Mouse (Mus musculus) liver, embryonic 12.5 days (tissue): ENCODE measurements around the gene Diablo. TPM values are rescaled to one million over a fixed set of nuclear protein-coding genes. Genes with fewer than 3 reads are reported as not detected.
A peak's percentile ranks its signal among the peaks of the same experiment; 100 is the strongest.
"Not testable (repeated sequence)": the region's sequence is repeated elsewhere in the genome, so short reads cannot be mapped to it uniquely, and the experiment has no call there.

Source experiments
- ATAC-seq: fragments of 200-750 bp; cut with Nextera tagmentation; 2 replicates; pipeline ENCODE4 v1.8.0; 2017; ENCODE audit warnings: moderate number of reproducible peaks, mild to moderate bottlenecking, moderate library complexity
- H3K27ac ChIP-seq: fragments of 300-500 bp; sonication (generic); 2 replicates; pipeline ENCODE4 v1.5.1; 2016; ENCODE audit warnings: mild to moderate bottlenecking
- H3K27me3 ChIP-seq: fragments of 300-500 bp; sonication (generic); replicated peaks from 2 replicates; pipeline ENCODE4 v1.6.1; 2016; ENCODE audit warnings: mild to moderate bottlenecking, moderate library complexity
- H3K36me3 ChIP-seq: fragments of 300-500 bp; sonication (generic); 2 replicates; pipeline ENCODE4 v1.6.1; 2016; ENCODE audit warnings: mild to moderate bottlenecking, moderate library complexity
- H3K4me1 ChIP-seq: fragments of 300-500 bp; sonication (generic); 2 replicates; pipeline ENCODE4 v1.6.1; 2016
- H3K4me2 ChIP-seq: fragments of 300-500 bp; sonication (generic); 2 replicates; pipeline ENCODE4 v1.6.1; 2016; ENCODE audit warnings: mild to moderate bottlenecking, moderate library complexity
- H3K4me3 ChIP-seq: fragments of 300-500 bp; sonication (generic); 2 replicates; pipeline ENCODE4 v1.5.1; 2016; ENCODE audit warnings: mild to moderate bottlenecking, moderate library complexity
- H3K9ac ChIP-seq: fragments of 300-500 bp; sonication (generic); 2 replicates; pipeline ENCODE4 v1.6.1; 2016; ENCODE audit warnings: mild to moderate bottlenecking, moderate library complexity
- H3K9me3 ChIP-seq: fragments of 300-500 bp; sonication (generic); replicated peaks from 2 replicates; pipeline ENCODE4 v1.6.1; 2016; ENCODE audit warnings: mild to moderate bottlenecking, moderate library complexity
- WGBS: fragments of 180-500 bp; shearing (Covaris S2); methylation state at CpG from one replicate; pipeline ENCODE4 v1.1.7; 2016; ENCODE audit not compliant: insufficient replicate concordance; 5-methylcytosine and 5-hydroxymethylcytosine counted together
- polyA plus RNA-seq: library from polyadenylated mRNA; unstranded; fragments of >200 nt; fragmentation: Nextera tagmentation; extraction: Ambion mirVana; gene quantifications from 2 replicates; pipeline ENCODE4 v1.2.1, GENCODE M21; 2016

The Diablo gene
- polyA plus RNA-seq, 1 experiment from 2014 or later, result 75.7 TPM

DNA sequence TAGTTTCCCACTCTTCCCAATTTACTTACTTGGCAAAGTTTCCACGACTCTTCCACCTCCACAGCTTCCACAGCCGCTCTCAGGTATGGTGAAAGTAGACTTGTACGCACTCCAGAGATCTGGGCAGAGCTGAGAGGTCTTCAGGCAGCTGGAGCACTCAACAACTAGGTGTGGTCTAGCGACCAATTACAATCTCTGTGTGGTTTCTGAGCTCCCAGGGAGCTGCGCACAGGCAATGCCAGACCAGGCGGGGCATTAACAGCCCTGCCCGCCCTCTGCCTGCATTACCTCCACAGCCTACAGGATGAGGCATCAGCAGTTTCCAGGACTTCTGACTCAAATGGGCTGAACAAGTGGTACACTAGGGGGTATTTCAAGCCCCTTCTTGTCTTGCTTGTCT lies 1.3 kb upstream of the Diablo start, which contains the start of gene Gm49027:
Gene Gm49027, minus strand, starts transcription at position 208 of the 400 bp plus-strand sequence.
- Histone ChIP-seq H3K36me3 (peaks cover 28% of the 10 kb centered on the region), H3K4me2 (peak within 1 kb of the TSS; percentile 92), H3K9ac (peak within 1 kb of the TSS; percentile 87), H3K27ac (peak within 1 kb of the TSS; percentile 72), H3K4me3 (peak within 1 kb of the TSS; percentile 87), H3K27me3 (no peaks in the 10 kb centered on the region), H3K4me1 (peaks cover 38% of the 10 kb centered on the region), H3K9me3 (no peaks in the 10 kb centered on the region)
- WGBS, result 66% methylated on average over 7 of the region's 7 CpGs
- no peak for ATAC-seq

DNA sequence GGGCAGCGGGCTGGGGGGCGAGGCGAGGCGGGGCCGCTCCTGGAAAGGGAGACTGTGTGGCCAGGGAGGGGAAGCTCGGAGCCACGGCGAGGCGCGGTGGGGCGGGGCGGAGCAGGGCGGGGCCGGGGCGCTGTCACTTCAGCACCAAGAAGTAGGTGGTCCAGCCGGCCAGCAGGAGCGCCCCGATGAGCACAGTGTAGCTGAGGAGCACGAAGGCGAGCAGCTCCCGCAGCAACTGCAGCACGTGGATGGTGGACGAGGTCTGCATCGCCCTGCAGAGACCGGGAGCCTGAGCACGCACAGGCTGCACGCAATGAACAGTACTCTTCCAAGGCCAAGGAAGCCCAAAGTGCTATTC lies 396 bp upstream of the Diablo start:
- H3K4me3 ChIP-seq, result peak overlapping the region; percentile 87
- no peaks in the 10 kb centered on the region for H3K27me3 ChIP-seq
- peaks cover 25% of the 10 kb centered on the region for H3K36me3 ChIP-seq
- peak overlapping the region; percentile 92 for H3K4me2 ChIP-seq
- peak overlapping the region; percentile 87 for H3K9ac ChIP-seq
- 2% methylated on average over 26 of the region's 27 CpGs for WGBS
- H3K9me3 ChIP-seq, result no peaks in the 10 kb centered on the region
- ATAC-seq, result peak; percentile 94
- H3K27ac ChIP-seq, result peak overlapping the region; percentile 72
- peaks cover 38% of the 10 kb centered on the region for H3K4me1 ChIP-seq

DNA sequence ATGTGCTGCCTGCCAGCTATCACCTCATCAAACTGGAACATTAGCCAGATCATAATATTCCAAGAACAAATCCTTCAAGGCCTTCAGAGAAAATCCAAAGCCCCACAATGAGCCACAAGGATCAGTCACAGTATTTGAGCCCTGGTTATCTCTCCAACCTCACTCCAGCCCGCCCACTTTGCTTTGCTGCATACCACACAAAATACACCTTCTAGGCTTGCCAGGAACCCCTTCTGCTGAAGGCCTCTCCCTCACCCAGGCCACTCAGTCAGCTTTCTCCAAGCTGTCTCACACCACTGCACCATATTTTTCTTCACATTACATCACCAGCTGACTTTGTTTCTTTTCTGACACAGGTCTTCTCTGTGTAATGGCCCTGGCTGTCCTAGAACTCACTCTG lies 1.8 kb downstream of the Diablo start:
- H3K4me1 ChIP-seq, result peaks cover 38% of the 10 kb centered on the region
- 0 out of 2 replicates have a peak overlapping the region, but pooled peaks have one; percentile 5 for H3K9ac ChIP-seq
- no peak overlapping the region for H3K27ac ChIP-seq
- H3K27me3 ChIP-seq, result no peaks in the 10 kb centered on the region
- H3K4me2 ChIP-seq, result peak overlapping the region; percentile 92; the same call in 1 of the 2 replicates
- ATAC-seq, result no peak
- WGBS, result 52% methylated on average over 1 of the region's 1 CpGs
- H3K36me3 ChIP-seq, result peaks cover 32% of the 10 kb centered on the region
- no peaks in the 10 kb centered on the region for H3K9me3 ChIP-seq
- no peak overlapping the region for H3K4me3 ChIP-seq

DNA sequence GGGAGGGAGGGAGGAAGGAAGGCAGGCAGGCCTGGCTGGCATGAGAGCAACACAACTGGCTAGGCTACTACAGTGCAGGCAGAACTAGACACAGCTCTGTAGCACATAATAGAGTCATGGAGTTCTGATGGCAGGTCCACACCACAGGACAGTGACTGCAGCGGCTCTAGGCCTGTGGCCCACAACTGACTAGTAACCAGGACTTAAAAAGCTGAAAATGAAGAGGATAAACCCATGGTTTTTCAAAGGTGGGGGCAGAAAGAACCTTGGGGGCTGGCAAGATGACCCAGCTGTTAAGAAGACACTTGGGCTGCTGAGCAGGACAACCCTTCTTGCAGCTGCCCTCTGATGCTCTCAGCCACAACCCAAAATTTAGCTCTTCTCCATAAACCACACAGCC lies 2.4 kb downstream of the Diablo start:
- H3K27ac ChIP-seq, result no peak overlapping the region

DNA sequence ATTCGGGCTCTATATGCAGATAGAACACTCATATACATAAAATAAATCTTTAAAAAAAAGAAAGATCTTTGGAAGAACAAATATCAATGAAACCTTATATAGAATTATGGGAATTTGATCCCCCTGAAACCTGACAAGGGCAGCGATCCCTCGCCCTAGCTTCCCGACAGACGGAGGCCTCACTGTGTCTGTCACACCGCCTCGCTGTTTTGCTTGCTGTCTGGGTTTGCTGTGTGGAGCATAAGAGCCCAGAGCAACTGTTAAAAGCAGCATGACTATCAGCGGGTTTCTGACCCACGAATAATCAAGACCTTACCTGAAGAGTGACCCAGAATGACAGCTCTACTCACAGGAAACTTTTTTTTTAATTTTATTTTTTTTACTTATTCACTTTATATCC lies 3.3 kb downstream of the Diablo start:
- 84% methylated on average over 9 of the region's 9 CpGs for WGBS

More for the DNA sequence above, 2.4 kb downstream of the Diablo start:
- 72% methylated on average over 1 of the region's 1 CpGs for WGBS
- no peak overlapping the region for H3K4me2 ChIP-seq
- H3K9ac ChIP-seq, result no peak overlapping the region
- H3K27me3 ChIP-seq, result no peaks in the 10 kb centered on the region
- no peak for ATAC-seq
- H3K36me3 ChIP-seq, result peaks cover 37% of the 10 kb centered on the region
- peaks cover 38% of the 10 kb centered on the region for H3K4me1 ChIP-seq
- H3K4me3 ChIP-seq, result no peak overlapping the region
- H3K9me3 ChIP-seq, result no peaks in the 10 kb centered on the region

DNA sequence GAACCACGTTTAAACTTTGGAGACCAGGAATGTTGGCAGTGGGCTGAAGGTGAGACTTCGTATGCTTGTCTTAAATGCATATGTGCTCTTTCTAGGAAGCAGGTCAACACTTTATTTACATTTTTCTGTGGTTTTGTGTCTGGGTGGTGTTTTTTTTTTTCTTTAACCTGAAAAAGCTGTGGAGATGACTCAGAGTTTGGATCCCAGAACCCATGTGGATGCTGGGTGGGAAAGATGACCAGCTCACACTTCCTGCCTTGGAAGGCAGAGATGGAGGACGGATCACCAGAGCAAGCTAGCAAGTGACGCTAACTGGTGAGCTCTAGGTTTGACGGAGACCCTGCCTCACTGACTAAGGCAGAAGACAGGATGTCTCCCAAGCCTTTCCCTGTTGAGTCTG lies 9.1 kb downstream of the Diablo start:
- Histone ChIP-seq H3K36me3 (peaks cover 69% of the 10 kb centered on the region), H3K9ac (no peak overlapping the region), H3K4me2 (no peak overlapping the region), H3K9me3 (no peaks in the 10 kb centered on the region), H3K4me3 (no peak overlapping the region), H3K27ac (no peak overlapping the region), H3K27me3 (peaks cover 11% of the 10 kb centered on the region), H3K4me1 (peaks cover 18% of the 10 kb centered on the region)
- WGBS, result 82% methylated on average over 5 of the region's 5 CpGs
- no peak for ATAC-seq

More for the DNA sequence above, 3.3 kb downstream of the Diablo start:
- Histone ChIP-seq H3K9ac (no peak overlapping the region), H3K36me3 (peaks cover 47% of the 10 kb centered on the region), H3K4me3 (no peak overlapping the region), H3K4me1 (peaks cover 37% of the 10 kb centered on the region), H3K4me2 (no peak overlapping the region), H3K9me3 (no peaks in the 10 kb centered on the region), H3K27me3 (no peaks in the 10 kb centered on the region), H3K27ac (no peak overlapping the region)
- ATAC-seq, result no peak

DNA sequence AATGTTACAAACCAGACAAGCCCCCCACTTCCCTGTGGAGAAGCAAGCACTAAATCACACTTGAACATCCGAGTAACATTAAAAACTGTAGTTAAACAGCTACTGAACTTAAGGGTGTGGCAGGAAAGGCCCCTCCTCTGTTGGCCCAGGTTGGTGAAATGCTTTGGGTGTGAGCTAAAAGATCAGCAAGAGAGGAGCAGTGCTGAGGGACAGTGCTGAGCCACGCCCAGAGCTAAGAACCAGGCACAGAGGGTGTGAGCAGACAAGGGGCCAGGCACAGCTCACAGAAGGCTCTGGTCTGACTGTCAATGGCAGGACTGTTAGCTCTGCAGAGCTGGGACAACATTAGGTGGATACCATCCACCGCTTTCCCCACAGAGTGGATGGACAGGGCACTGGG lies 11.9 kb downstream of the Diablo start:
- 30% methylated on average over 3 of the region's 3 CpGs for WGBS
- H3K27me3 ChIP-seq, result peaks cover 39% of the 10 kb centered on the region
- H3K4me3 ChIP-seq, result no peak overlapping the region
- no peaks in the 10 kb centered on the region for H3K9me3 ChIP-seq
- peak overlapping the region; percentile 32; the same call in 1 of the 2 replicates for H3K9ac ChIP-seq
- peaks cover 32% of the 10 kb centered on the region for H3K4me1 ChIP-seq
- H3K36me3 ChIP-seq, result peaks cover 43% of the 10 kb centered on the region
- ATAC-seq, result peak; percentile 83
- H3K27ac ChIP-seq, result peak overlapping the region; percentile 7; the same call in 1 of the 2 replicates
- H3K4me2 ChIP-seq, result no peak overlapping the region

DNA sequence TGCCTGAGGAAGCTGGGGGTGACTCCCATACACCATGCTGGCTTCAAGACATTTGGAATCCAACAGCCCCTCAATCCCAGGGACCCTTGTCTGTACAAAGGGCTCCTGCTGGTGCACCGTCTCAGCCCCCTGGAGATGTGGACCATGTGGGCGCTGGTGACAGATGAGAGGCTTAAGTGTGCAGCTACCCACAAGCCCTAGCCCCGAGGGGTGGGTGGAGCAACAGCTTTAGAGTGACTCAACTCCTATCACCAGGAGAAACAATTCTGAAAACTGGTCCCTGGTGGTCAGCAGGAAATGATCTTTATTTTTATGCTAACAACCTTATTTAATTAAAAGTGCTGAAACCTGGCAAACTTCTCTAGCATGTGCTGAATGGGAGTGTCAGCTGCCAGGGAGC lies 12.6 kb downstream of the Diablo start:
- not testable (repeated sequence) for ATAC-seq
- 57% methylated on average over 3 of the region's 3 CpGs for WGBS

DNA sequence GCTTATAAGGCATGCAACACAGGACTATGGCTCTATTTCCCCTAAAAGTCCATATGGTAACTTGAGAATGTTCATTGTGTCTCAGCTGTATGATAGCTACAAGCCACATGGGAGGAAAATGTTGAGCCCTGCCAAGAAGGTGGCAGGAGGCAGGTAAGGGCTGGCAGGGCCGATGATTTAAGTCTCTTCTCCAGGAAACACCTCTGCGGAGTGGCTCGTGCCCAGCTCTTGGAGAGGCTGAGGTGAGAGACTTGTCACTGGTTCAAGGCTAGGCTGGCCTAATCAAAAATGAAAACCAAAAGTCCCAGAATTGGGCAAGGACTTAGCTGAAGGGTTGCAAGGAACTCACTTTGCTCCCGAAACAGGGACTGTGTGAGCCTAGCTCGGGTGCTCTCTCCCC lies 13.8 kb downstream of the Diablo start, which contains the start of gene B3gnt4:
Gene B3gnt4, plus strand, starts transcription at position 301 of the 400 bp plus-strand sequence.
- no peak within 1 kb of the TSS for H3K4me3 ChIP-seq
- H3K9me3 ChIP-seq, result no peaks in the 10 kb centered on the region
- WGBS, result 84% methylated on average over 5 of the region's 5 CpGs
- H3K36me3 ChIP-seq, result peaks cover 23% of the 10 kb centered on the region
- H3K4me2 ChIP-seq, result no peak within 1 kb of the TSS
- ATAC-seq, result no peak
- H3K27ac ChIP-seq, result no peak within 1 kb of the TSS
- H3K4me1 ChIP-seq, result peaks cover 32% of the 10 kb centered on the region
- no peak within 1 kb of the TSS for H3K9ac ChIP-seq
- H3K27me3 ChIP-seq, result peaks cover 52% of the 10 kb centered on the region

More for the DNA sequence above, 12.6 kb downstream of the Diablo start:
- peaks cover 32% of the 10 kb centered on the region for H3K4me1 ChIP-seq
- H3K27me3 ChIP-seq, result peaks cover 45% of the 10 kb centered on the region
- peaks cover 36% of the 10 kb centered on the region for H3K36me3 ChIP-seq
- H3K9me3 ChIP-seq, H3K4me3 ChIP-seq, H3K4me2 ChIP-seq, H3K27ac ChIP-seq, H3K9ac ChIP-seq: not testable (repeated sequence)

DNA sequence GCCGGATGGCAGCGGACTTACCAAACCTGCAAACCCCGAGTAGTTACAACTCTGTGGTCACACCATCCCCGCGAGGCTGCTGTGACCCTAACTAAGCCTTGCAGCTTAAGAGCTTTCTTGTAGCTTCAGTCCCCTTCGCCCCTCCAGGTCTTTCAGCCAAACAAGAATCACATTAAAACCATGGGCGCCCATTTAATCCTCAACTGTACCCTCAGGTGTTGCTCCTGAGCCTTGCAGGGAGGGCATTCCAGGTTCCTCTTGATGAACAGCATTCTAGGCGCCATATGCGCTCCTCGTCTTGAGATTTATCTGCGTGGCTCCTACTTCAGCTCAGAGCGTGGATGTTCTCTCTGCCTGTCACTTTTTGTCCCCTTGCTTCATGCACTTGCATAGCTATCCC lies 15.1 kb downstream of the Diablo start:
- peaks cover 65% of the 10 kb centered on the region for H3K27me3 ChIP-seq

DNA sequence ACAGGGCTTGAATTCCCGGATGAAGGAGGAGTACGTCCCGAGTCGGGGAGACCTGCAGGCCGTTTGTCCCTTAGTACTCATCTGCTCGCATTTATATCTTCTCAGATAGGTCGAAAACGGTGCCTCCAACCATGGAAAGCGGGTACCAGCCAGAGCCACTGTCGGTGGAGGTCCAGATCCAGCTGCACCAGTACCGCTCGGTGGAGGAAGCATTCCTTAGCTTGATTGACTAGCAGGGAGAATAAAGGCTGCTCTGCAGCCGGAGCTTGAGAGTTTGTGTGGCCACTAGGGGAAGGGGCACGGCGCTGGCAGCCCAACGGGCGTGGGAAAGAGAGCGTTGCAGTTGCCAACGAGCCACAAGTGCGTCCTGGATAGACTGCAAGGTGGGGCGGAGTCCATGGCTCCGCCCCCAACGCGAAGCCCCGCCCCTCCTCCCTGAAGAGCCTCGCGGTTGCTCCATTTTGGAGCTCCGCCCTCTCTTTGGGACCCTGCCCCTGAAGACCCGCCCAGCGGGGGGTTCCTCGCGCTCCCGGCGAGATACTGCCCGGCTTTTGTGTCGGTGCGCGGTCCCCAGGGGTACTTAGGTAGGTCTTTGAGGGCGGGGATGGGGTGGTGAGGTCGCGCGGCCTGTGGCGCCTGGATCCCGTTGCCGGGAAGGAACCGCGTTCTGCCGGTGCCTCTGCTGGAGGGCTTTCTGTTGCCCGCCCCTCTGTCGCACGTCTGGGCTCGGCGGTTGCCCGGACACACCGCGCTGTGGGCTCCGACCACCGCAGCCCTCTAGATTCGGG lies 15.8 kb downstream of the Diablo start:
- Histone ChIP-seq H3K4me1 (peaks cover 32% of the 10 kb centered on the region), H3K9me3 (no peaks in the 10 kb centered on the region), H3K27me3 (peaks cover 73% of the 10 kb centered on the region), H3K27ac (no peak overlapping the region), H3K9ac (peak overlapping the region; percentile 62), H3K4me3 (peak overlapping the region; percentile 64), H3K4me2 (peak overlapping the region; percentile 92), H3K36me3 (peaks cover 14% of the 10 kb centered on the region)
- WGBS, result 2% methylated on average over 57 of the region's 59 CpGs
- peak; percentile 78 for ATAC-seq

More for the DNA sequence above, 15.1 kb downstream of the Diablo start:
- Histone ChIP-seq H3K4me1 (peaks cover 32% of the 10 kb centered on the region), H3K36me3 (peaks cover 19% of the 10 kb centered on the region), H3K9me3 (no peaks in the 10 kb centered on the region), H3K4me2 (peak overlapping the region; percentile 92), H3K4me3 (peak overlapping the region; percentile 64), H3K9ac (peak overlapping the region; percentile 62; the same call in 1 of the 2 replicates), H3K27ac (no peak overlapping the region)
- WGBS, result 10% methylated on average over 12 of the region's 12 CpGs
- ATAC-seq, result no peak

DNA sequence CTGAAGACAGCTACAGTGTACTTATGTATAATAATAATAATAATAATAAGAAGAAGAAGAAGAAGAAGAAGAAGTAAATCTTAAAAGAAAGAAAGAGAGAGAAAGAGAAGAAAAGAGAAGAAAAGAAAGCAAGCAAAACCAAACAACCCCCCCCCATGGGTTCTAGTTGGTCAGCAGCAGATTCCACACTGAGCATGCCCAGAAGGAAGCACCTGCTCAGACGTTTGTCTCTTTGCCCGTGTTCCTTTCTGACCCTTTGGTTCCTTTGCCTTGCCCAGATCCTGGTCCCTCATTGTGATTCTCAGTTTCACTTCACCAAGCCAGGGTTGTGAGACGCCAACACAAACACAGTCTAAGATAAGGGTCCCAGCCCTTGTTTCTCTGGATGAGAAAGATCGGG lies 22.0 kb downstream of the Diablo start:
- H3K4me2 ChIP-seq, result no peak overlapping the region
- no peak overlapping the region for H3K9ac ChIP-seq
- ATAC-seq, result no peak
- H3K27ac ChIP-seq, result no peak overlapping the region
- H3K9me3 ChIP-seq, result no peaks in the 10 kb centered on the region
- peaks cover 14% of the 10 kb centered on the region for H3K4me1 ChIP-seq
- no peak overlapping the region for H3K4me3 ChIP-seq
- peaks cover 77% of the 10 kb centered on the region for H3K27me3 ChIP-seq
- H3K36me3 ChIP-seq, result no peaks in the 10 kb centered on the region
- 50% methylated on average over 4 of the region's 4 CpGs for WGBS
